Mouse (Mus musculus): ENCODE data around the gene Ppp1r27.

DNA sequence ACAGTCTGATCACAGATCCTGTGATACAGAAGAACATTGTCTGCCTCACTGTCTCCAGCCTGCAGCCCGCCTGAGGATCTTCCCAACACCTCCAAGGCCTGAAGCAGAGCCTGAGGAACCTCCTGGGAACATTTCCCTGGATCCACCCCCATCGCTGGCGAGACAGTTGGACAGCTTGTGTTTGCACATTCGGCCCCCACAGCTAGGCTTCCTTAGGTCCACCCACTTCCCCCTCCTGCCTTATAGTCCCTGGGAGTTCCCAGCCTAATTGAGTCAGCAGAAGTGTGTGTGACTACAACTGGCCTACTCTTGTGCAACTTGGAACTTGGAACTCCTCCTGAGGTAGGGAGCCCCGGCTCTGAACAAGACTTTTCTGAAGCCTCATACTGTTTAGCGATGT, 32.9 kb downstream of the Ppp1r27 start:
- TF ChIP-seq CTCF (IDR thresholded peaks at IDR 0.05; ENCODE audit: extremely low read depth, insufficient read depth, insufficient read length, insufficient replicate concordance) (no peak), POLR2A (IDR thresholded peaks at IDR 0.05; ENCODE audit: low read depth, low read length) (no peak)
